Mouse (Mus musculus) CH12.LX (cell line): ENCODE measurements around the gene Cep126. TPM values are rescaled to one million over a fixed set of nuclear protein-coding genes. Genes with fewer than 3 reads are reported as not detected.

ENCODE experiments used
- DNase-seq: peaks from one replicate; pipeline ENCODE4 v3.0.0-alpha.2; 2013; ENCODE audit errors: extremely low read depth
- H3K27ac ChIP-seq: 2 replicates; pipeline ENCODE4 v1.5.1; 2012; ENCODE audit warnings: low read depth, mild to moderate bottlenecking, control low read depth, moderate library complexity; ENCODE audit not compliant: insufficient read depth
- H3K27me3 ChIP-seq: replicated peaks from 2 replicates; pipeline ENCODE3; 2012; ENCODE audit warnings: inconsistent platforms
- H3K36me3 ChIP-seq, 2 experiments: replicated peaks in 1 of 2; 2 replicates each; pipeline versions ENCODE3 to v1.6.1; 2012; ENCODE audit warnings: inconsistent platforms in 1 of 2, low read length in 1 of 2, mild to moderate bottlenecking in 1 of 2, mixed read lengths in 1 of 2, moderate library complexity in 1 of 2; ENCODE audit not compliant: control insufficient read depth in 1 of 2, insufficient read depth in 1 of 2
- H3K4me1 ChIP-seq, 2 experiments: 2 replicates each; pipeline ENCODE4 v1.6.1; 2012; ENCODE audit warnings: inconsistent platforms in 1 of 2, moderate library complexity in 1 of 2; ENCODE audit not compliant: insufficient read depth in 2 of 2, control insufficient read depth in 1 of 2
- H3K4me2 ChIP-seq: 2 replicates; pipeline ENCODE4 v1.6.1; 2012; ENCODE audit warnings: low read depth, mild to moderate bottlenecking, control low read depth; ENCODE audit not compliant: poor library complexity, insufficient read depth, severe bottlenecking
- H3K4me3 ChIP-seq, 3 experiments: fragments of 150-350 bp in 1 of 3; sonication (generic) in 1 of 3; replicated peaks in 1 of 3; 2 replicates each; pipeline versions ENCODE3 to v1.5.1; 2011 to 2012; ENCODE audit warnings: low read depth in 2 of 3, low read length in 2 of 3, mild to moderate bottlenecking in 2 of 3, moderate library complexity in 2 of 3, control low read depth in 1 of 3, improper control_type of control experiment in 1 of 3, inconsistent platforms in 1 of 3, mixed read lengths in 1 of 3; ENCODE audit not compliant: poor library complexity in 1 of 3
- H3K79me2 ChIP-seq: replicated peaks from 2 replicates; pipeline ENCODE4 v1.6.1; 2012; ENCODE audit warnings: mild to moderate bottlenecking, moderate library complexity; ENCODE audit not compliant: control insufficient read depth, poor library complexity, insufficient read depth, severe bottlenecking; ENCODE audit errors: extremely low read depth
- H3K9ac ChIP-seq: 2 replicates; pipeline ENCODE4 v1.6.1; 2012; ENCODE audit warnings: low read depth, mild to moderate bottlenecking, control low read depth, moderate library complexity; ENCODE audit not compliant: insufficient read depth
- H3K9me3 ChIP-seq: replicated peaks from 2 replicates; pipeline ENCODE3; 2012; ENCODE audit warnings: low read length, inconsistent platforms, mixed read lengths
- BHLHE40 ChIP-seq: IDR thresholded peaks from 2 replicates; pipeline ENCODE4 v1.6.1; 2011; ENCODE audit warnings: mild to moderate bottlenecking, low read depth, low read length, improper control_type of control experiment
- CHD1 ChIP-seq: IDR thresholded peaks from 2 replicates; pipeline ENCODE4 v1.6.1; 2012; ENCODE audit warnings: low read depth, low read length, improper control_type of control experiment, inconsistent platforms
- CTCF ChIP-seq, 2 experiments: IDR thresholded peaks in 1 of 2; conservative IDR thresholded peaks in 1 of 2; 2 replicates each; pipeline ENCODE4 v1.5.1; 2011 to 2012; ENCODE audit warnings: low read depth in 2 of 2, low read length in 2 of 2, improper control_type of control experiment in 1 of 2, inconsistent platforms in 1 of 2, mild to moderate bottlenecking in 1 of 2, moderate library complexity in 1 of 2
- E2F4 ChIP-seq: IDR thresholded peaks from 2 replicates; pipeline ENCODE4 v1.6.1; 2011; ENCODE audit warnings: low read depth, low read length, improper control_type of control experiment; ENCODE audit not compliant: insufficient replicate concordance
- ELF1 ChIP-seq: IDR thresholded peaks from 2 replicates; pipeline ENCODE4 v1.6.1; 2014; ENCODE audit warnings: low read depth, mild to moderate bottlenecking, inconsistent platforms, low read length, improper control_type of control experiment
- EP300 ChIP-seq: IDR thresholded peaks from 2 replicates; pipeline ENCODE4 v1.6.1; 2011; ENCODE audit warnings: low read length, improper control_type of control experiment
- ETS1 ChIP-seq: conservative IDR thresholded peaks from 2 replicates; pipeline ENCODE4 v1.6.1; 2012; ENCODE audit warnings: low read depth, mild to moderate bottlenecking, inconsistent platforms, low read length, improper control_type of control experiment, moderate library complexity
- IRF4 ChIP-seq: IDR thresholded peaks from 2 replicates; pipeline ENCODE4 v1.6.1; 2014; ENCODE audit warnings: low read depth, mild to moderate bottlenecking, inconsistent platforms, low read length, improper control_type of control experiment
- JUND ChIP-seq: conservative IDR thresholded peaks from 2 replicates; pipeline ENCODE4 v1.6.1; 2011; ENCODE audit warnings: low read depth, low read length, improper control_type of control experiment
- MAFK ChIP-seq: IDR thresholded peaks from 2 replicates; pipeline ENCODE4 v1.6.1; 2011; ENCODE audit warnings: low read length, improper control_type of control experiment; ENCODE audit not compliant: insufficient replicate concordance
- MAZ ChIP-seq: IDR thresholded peaks from 2 replicates; pipeline ENCODE4 v1.6.1; 2012; ENCODE audit warnings: low read depth, mild to moderate bottlenecking, inconsistent platforms, low read length, improper control_type of control experiment, moderate library complexity
- MXI1 ChIP-seq: IDR thresholded peaks from 2 replicates; pipeline ENCODE4 v1.6.1; 2011; ENCODE audit warnings: mild to moderate bottlenecking, low read depth, low read length, improper control_type of control experiment
- NELFE ChIP-seq: IDR thresholded peaks from 2 replicates; pipeline ENCODE4 v1.6.1; 2011; ENCODE audit warnings: low read depth, low read length, improper control_type of control experiment
- NRF1 ChIP-seq: IDR thresholded peaks from 2 replicates; pipeline ENCODE4 v1.6.1; 2014; ENCODE audit warnings: low read depth, mild to moderate bottlenecking, inconsistent platforms, low read length, improper control_type of control experiment, moderate library complexity
- POLR2A ChIP-seq: IDR thresholded peaks from 2 replicates; pipeline ENCODE4 v1.6.1; 2011; ENCODE audit warnings: low read depth, mild to moderate bottlenecking, improper control_type of control experiment, low read length
- POLR2AphosphoS2 ChIP-seq: IDR thresholded peaks from 2 replicates; pipeline ENCODE4 v1.6.1; 2011; ENCODE audit warnings: low read depth, low read length, improper control_type of control experiment
- SIN3A ChIP-seq: IDR thresholded peaks from 2 replicates; pipeline ENCODE4 v1.6.1; 2012; ENCODE audit warnings: low read length, improper control_type of control experiment, inconsistent platforms
- SMC3 ChIP-seq: IDR thresholded peaks from 2 replicates; pipeline ENCODE4 v1.6.1; 2011; ENCODE audit warnings: low read depth, low read length, improper control_type of control experiment
- TBP ChIP-seq: conservative IDR thresholded peaks from 2 replicates; pipeline ENCODE4 v1.6.1; 2011; ENCODE audit warnings: low read depth, low read length, improper control_type of control experiment
- TCF12 ChIP-seq: IDR thresholded peaks from 2 replicates; pipeline ENCODE4 v1.6.1; 2014; ENCODE audit warnings: low read depth, mild to moderate bottlenecking, inconsistent platforms, low read length, improper control_type of control experiment
- ZC3H11A ChIP-seq: IDR thresholded peaks from 2 replicates; pipeline ENCODE4 v1.6.1; 2012; ENCODE audit warnings: low read depth, mild to moderate bottlenecking, inconsistent platforms, low read length, improper control_type of control experiment
- ZKSCAN1 ChIP-seq: IDR thresholded peaks from 2 replicates; pipeline ENCODE4 v1.6.1; 2012; ENCODE audit warnings: low read depth, inconsistent platforms, low read length, improper control_type of control experiment, borderline replicate concordance
- ZNF384 ChIP-seq: IDR thresholded peaks from 2 replicates; pipeline ENCODE4 v1.6.1; 2012; ENCODE audit warnings: low read depth, low read length, improper control_type of control experiment, inconsistent platforms
- dilution Hi-C: fragments of 300-500 bp; cut with MboI; formaldehyde crosslinking; loops from 2 replicates; pipeline ENCODE4 v1.14.3; 2020; ENCODE audit warnings: low sequenced_read_pairs; ENCODE audit not compliant: extremely low pct_unique_long_range_greater_than_20kb, extremely low pct_ligation_motif_present
- in situ Hi-C: fragments of 300-500 bp; cut with MboI; formaldehyde crosslinking; loops from 3 replicates; pipeline ENCODE4 v1.14.3; 2019; ENCODE audit warnings: low sequenced_read_pairs, low pct_ligation_motif_present, low pct_unique_long_range_greater_than_20kb, mixed read lengths
- polyA plus RNA-seq: library from polyadenylated mRNA; unstranded; fragments of >175 nt; gene quantifications from 2 replicates; pipeline ENCODE4 v1.2.1, GENCODE M21; 2012; ENCODE audit warnings: low read depth; ENCODE audit not compliant: insufficient read length
- total RNA-seq, 2 experiments: library from RNA; depleted of rRNA; stranded (reverse); fragments of 300-350 nt in 1 of 2; fragments of >200 nt in 1 of 2; gene quantifications; 2 replicates each; pipeline ENCODE4 v1.2.3; 2012 to 2014

The Cep126 gene
- total and polyA plus RNA-seq, 3 experiments, result not detected

GRCm38 (mm10) chr9:8054831-8055230, 79.3 kb downstream of the Cep126 start:
- no peak overlapping the region for H3K27ac ChIP-seq
- H3K4me1 ChIP-seq, result no peaks in the 10 kb centered on the region; a peak in 1 of 4 replicates
- H3K4me2 ChIP-seq, result no peak overlapping the region
- H3K79me2 ChIP-seq, result no peaks in the 10 kb centered on the region
- H3K9ac ChIP-seq, result no peak overlapping the region
- no peaks in the 10 kb centered on the region for H3K27me3 ChIP-seq
- no peaks in the 10 kb centered on the region for H3K9me3 ChIP-seq
- no peaks in the 10 kb centered on the region for H3K36me3 ChIP-seq
- TF ChIP-seq ZC3H11A (no peak), MAZ (no peak), IRF4 (no peak), ETS1 (no peak), JUND (no peak), CHD1 (no peak), ZKSCAN1 (no peak), EP300 (no peak)
- H3K4me3 ChIP-seq, result no peak overlapping the region
- dilution Hi-C loops, result no loop called here
- in situ Hi-C loops, result no loop called here
- no peak for DNase-seq

GRCm38 (mm10) chr9:8043044-8043387, 91.1 kb downstream of the Cep126 start:
- Histone ChIP-seq H3K4me3 (peak overlapping the region in 2 of 3 experiments; percentile 34 to 68), H3K27me3 (no peaks in the 10 kb centered on the region), H3K27ac (no peak overlapping the region), H3K9ac (no peak overlapping the region), H3K4me1 (peaks cover 2 to 4% of the 10 kb centered on the region in 2 experiments; a peak in 2 of 4 replicates), H3K9me3 (no peaks in the 10 kb centered on the region), H3K36me3 (no peaks in the 10 kb centered on the region), H3K79me2 (no peaks in the 10 kb centered on the region), H3K4me2 (0 out of 2 replicates have a peak overlapping the region, but pooled peaks have one; percentile 11)
- DNase-seq, result no peak
- no peak for TF ChIP-seq BHLHE40
- no peak for TF ChIP-seq POLR2A
- TF ChIP-seq SIN3A, result no peak
- TF ChIP-seq POLR2AphosphoS2, result no peak
- no peak for TF ChIP-seq ETS1
- TF ChIP-seq NRF1, result no peak
- in situ Hi-C loops, result no loop called here
- dilution Hi-C loops, result no loop called here

- H3K9ac ChIP-seq, result peak within 1 kb of the TSS; percentile 12; the same call in 1 of the 2 replicates
- dilution Hi-C loops, result no loop called here
- no peaks in the 10 kb centered on the region for H3K9me3 ChIP-seq
- no peaks in the 10 kb centered on the region for H3K27me3 ChIP-seq
- H3K79me2 ChIP-seq, result no peaks in the 10 kb centered on the region
- no peaks in the 10 kb centered on the region for H3K36me3 ChIP-seq
- peak; percentile 92 for TF ChIP-seq NRF1
- TF ChIP-seq EP300, result no peak
- TF ChIP-seq NELFE, result peak; percentile 45; the same call in 1 of the 2 replicates
- no peak for TF ChIP-seq JUND
- no peak for TF ChIP-seq IRF4
- TF ChIP-seq CTCF (conservative IDR thresholded peaks at IDR 0.05 in 1 of 2, IDR thresholded peaks at IDR 0.05 in 1 of 2; ENCODE audit: low read depth in 2 of 2, low read length in 2 of 2), result no peak
- peak; percentile 19; the same call in 1 of the 2 replicates for TF ChIP-seq MXI1
- TF ChIP-seq ELF1, result peak; percentile 30; the same call in 1 of the 2 replicates
- peak; percentile 54 for TF ChIP-seq POLR2A
- TF ChIP-seq ZKSCAN1, result no peak
- TF ChIP-seq TBP, result 0 out of 2 replicates have a peak, but pooled peaks have one; percentile 68
- TF ChIP-seq MAFK, result no peak
- TF ChIP-seq ZNF384, result no peak
- no peak for TF ChIP-seq SMC3
- TF ChIP-seq ETS1, result no peak
- no peak for TF ChIP-seq E2F4
- TF ChIP-seq TCF12, result peak; percentile 48; the same call in 1 of the 2 replicates
- in situ Hi-C loops, result no loop called here
- H3K4me3 ChIP-seq, result peak within 1 kb of the TSS; percentile 47 to 68 (median 67)
- peaks cover 2 to 4% of the 10 kb centered on the region in 2 experiments; a peak in 2 of 4 replicates for H3K4me1 ChIP-seq
- DNase-seq, result peak; percentile 90
- H3K27ac ChIP-seq, result no peak within 1 kb of the TSS
- peak within 1 kb of the TSS; percentile 73 for H3K4me2 ChIP-seq
These were observed 91.6 kb downstream of the Cep126 start, which contains the start of gene Cfap300 for GRCm38 (mm10) chr9:8042338-8043043. TSS of gene Cfap300 (minus strand) at chr9:8042823.
